Mouse (Mus musculus): ENCODE results near the gene Zfand3.

The Zfand3 gene

GRCm38 (mm10) chr17:30004203-30005102, at the start of gene Zfand3:
TSS of gene Zfand3 (plus strand) at chr17:30004733.
- DNase-seq (ENCODE audit: low spot score), result peak; percentile 92

- no peak for DNase-seq (ENCODE audit: low spot score)
Measured at GRCm38 (mm10) chr17:29955880-29956279, 48.7 kb upstream of the Zfand3 start.

DNA sequence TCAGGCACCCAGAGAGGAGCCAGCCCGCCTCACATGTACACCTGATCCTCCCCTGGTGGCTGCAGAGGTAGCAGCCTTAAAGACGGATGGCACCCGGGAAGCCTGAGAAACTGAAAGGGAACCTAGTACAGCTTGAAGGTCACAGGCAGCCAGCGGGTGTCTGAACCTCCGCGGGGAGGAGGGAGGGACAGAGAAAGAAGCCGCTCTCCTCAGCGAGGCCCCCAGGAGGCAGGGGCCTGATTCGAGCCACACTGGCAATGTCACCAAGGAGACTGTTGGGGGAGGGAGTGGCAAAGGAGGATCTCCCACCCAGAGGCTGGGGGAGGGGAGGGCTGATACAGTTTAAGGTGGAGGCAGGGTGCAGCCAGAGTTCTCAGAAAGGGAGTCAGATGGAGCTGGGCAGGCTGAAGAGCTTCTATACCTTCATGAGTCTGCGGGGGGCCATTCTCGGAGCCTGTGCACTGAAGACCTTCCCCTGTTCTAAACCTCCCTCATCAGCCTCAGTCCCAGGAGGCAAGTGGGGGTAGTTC, 40.7 kb upstream of the Zfand3 start:
- peak; percentile 38 for DNase-seq (ENCODE audit: low spot score)

- no peak for DNase-seq (ENCODE audit: low spot score)
Measured at GRCm38 (mm10) chr17:29965506-29965905, 39.0 kb upstream of the Zfand3 start.

DNA sequence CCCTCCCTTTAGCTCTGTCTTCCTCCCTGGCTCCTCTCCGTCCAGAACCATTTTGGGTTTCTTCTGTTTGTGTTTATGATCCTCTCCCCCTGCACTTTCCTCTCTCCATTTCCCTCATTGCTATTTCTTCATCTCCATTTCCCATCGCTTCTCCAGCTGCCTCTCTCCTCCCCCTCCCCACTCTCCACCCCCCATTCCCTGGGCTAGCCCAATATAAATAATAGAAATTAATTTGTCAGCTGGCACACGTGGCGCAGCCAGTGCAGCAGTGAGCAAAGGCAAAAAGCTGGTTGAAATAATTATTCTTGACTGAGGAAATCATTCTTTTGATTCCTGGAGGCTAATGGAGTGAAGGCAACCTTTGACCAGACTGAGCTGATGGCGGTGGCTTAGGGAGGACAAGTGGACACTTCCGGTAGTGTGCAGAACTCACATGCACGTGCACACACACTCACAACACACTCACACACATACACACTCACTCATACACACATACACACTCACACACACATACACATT, 34.4 kb upstream of the Zfand3 start, which contains the start of gene Mdga1:
TSS of gene Mdga1 (minus strand) at position 51 of the 519 bp plus-strand sequence.
- DNase-seq (ENCODE audit: low spot score), result no peak

DNA sequence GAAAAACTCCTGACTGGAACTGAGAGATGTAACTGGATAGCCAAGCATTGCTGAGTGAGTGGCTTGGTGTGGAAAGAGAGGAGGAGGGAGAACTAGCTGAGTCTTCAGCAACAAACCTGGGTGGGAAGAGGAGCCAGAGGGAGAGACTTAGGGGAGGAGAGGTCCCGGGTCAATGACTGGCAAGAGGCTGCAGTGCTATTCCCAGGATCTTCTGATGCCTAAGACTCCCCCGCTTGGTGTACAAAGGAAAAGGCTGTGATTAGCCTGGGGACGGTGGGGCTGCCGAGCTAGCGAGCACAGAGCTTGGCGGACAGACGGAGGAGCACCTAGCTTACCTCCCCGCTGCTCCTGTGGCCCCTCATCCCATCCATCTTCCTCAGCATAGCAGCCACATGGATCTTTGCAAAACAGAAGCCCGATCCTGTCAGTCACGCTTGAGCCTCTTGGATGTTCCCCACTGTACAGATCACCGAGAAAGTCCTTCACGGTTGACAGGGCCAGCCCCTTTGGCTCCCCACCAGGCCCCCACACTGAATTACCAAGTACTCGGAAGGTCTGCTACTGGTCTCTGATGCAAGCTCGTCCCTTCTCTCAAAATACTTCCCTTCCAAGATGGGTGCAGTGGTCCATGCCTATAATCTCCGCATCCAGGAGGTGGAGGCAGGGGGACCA, 32.6 kb upstream of the Zfand3 start:
- no peak for DNase-seq (ENCODE audit: low spot score)

- no peak for DNase-seq (ENCODE audit: low spot score)
Measured at GRCm38 (mm10) chr17:29973226-29973625, 31.3 kb upstream of the Zfand3 start.

DNA sequence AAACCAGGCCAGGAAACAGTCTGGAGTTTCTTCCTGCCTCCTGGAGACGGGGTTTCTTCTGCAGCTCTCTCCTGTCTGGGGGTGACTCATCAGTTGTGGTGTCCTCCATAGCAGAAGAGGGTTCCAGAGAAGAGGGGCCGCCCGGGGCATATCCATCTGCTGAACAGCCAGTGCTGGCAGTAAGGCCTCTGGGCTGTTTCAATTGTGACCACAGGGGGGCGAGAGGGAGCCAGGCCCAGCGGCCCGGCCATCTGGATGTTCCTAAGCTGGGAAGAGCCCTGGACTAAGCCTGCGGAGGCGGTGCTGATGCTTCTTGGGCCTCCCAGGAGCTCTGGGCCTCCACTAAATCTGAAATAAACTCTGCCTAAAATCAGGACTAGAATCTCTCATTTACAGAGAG, 28.8 kb upstream of the Zfand3 start:
- peak; percentile 68 for DNase-seq (ENCODE audit: low spot score)

- DNase-seq (ENCODE audit: low spot score), result no peak
Measured at GRCm38 (mm10) chr17:29979020-29979419, 25.5 kb upstream of the Zfand3 start.

DNA sequence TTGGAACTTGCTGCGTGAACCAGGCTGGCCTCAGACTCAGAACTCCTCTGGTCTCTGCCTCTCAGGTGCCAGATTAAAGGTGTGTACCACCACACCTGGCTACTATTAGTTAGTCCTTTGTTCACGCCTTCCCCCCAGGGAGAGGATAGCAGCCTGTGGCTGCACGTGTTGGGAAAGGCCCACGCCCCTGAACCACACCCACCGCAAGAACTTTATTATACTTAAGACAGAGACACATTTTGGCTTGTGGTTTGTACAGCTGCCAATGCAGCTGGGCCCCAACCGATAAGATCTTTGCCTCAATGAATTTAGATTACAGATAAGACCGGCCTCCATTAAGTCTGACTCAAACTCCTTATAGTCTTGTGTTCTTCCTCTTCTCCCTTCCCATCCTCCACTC, 24.7 kb upstream of the Zfand3 start:
- no peak for DNase-seq (ENCODE audit: low spot score)

DNA sequence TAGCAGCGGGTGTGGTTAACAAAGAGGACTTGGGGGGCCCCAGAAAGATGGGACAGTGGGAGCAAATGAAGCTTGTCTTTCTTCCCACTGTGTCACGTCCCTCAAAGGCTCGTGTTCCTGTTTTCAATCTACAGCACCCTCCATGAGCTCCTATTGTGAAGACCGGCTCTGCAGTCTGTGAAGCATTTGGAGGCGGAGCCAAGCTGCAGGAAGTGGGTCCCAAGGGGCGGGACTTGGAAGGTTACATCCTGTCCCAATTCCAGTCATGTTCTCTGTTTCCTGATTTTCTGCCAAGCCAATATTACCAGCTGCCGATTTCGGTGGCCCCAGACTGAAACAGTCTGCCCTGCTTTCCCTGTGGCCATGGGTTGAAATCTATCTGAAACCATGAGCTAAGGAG, 23.0 kb upstream of the Zfand3 start:
- no peak for DNase-seq (ENCODE audit: low spot score)

- DNase-seq (ENCODE audit: low spot score), result no peak
Measured at GRCm38 (mm10) chr17:29983190-29983589, 21.3 kb upstream of the Zfand3 start.

DNA sequence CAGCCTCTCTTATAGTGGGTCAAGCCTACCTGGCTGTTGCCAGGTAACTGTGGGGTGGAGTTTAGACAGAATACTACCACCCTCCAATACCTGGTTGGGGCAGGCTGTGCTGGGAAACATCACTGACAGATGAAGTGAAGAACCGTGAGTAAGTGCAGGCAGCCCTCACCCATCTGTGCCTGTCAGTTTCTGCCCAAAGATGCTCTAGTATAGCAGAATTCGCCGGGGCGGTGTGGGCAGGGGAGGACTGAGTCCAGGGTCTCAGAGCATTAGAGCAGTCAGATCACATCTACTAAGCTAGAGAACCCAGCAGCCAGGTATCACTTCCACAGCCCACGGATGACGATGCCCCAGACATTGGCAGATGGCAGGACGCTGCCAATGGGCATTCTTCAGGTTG, 19.6 kb upstream of the Zfand3 start:
- no peak for DNase-seq (ENCODE audit: low spot score)

DNA sequence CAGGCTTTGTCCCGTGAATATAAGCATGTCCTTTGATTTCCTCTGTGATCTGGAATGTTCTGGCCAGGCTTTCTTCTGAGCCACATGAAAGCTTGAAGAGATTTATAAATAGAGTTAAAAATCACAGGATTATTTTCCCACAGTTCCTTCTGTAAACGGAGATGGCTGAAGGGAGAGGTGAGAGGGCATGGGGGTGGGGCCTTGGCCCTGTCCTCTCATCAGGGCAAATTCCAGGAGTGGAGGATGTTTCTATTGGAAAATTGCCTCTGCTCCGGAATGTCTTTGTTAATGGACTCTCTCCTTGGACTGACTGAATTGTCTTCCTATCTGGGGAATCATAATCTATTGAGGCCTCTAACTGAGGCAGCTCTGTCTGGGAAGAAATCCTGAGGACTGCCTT, 19.0 kb upstream of the Zfand3 start:
- DNase-seq (ENCODE audit: low spot score), result no peak

GRCm38 (mm10) chr17:29988141-29988540, 16.4 kb upstream of the Zfand3 start:
- no peak for DNase-seq (ENCODE audit: low spot score)

DNA sequence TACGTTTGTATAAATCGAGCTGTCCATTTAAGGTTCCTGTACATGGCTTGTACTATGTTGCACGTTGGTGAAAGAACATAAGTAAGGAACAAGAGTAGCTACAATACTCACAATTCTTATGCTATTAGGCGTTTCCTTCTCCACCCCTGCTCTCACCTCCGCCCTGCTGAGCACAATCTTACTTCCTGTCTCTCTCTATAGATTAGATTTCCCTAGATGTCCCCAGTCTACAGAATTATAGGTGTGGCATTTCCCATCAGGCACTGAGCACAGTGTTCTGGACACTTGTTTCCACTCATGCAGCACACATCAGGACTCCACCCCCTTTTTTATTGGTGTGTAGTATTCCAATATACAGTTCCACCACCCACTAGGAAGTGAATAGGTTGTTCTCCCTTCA, 14.9 kb upstream of the Zfand3 start:
- no peak for DNase-seq (ENCODE audit: low spot score)

GRCm38 (mm10) chr17:29990136-29990535, 14.4 kb upstream of the Zfand3 start:
- DNase-seq (ENCODE audit: low spot score), result no peak

- DNase-seq (ENCODE audit: low spot score), result no peak
Measured at GRCm38 (mm10) chr17:29990845-29991244, 13.7 kb upstream of the Zfand3 start.

- DNase-seq (ENCODE audit: low spot score), result no peak
Measured at GRCm38 (mm10) chr17:29993488-29993887, 11.0 kb upstream of the Zfand3 start.

DNA sequence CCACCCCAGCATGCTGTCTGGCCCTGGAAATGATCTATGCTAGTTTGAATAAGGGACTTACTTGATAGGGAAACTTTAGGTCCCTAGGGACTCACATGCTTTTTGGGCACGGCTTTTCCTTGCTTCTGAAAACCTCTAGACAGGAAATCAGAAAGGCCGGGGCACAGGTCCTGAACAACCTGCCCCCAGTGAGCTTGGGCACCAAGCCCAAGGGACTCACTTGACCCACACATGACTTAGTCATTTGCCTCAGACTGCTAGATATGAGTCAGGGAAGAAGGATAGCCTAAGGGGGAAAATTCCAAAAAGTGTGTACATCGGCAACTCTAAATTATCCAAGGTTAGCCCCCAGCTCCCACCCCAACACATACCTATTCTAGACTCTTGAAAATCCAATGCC, 10.5 kb upstream of the Zfand3 start:
- no peak for DNase-seq (ENCODE audit: low spot score)

DNA sequence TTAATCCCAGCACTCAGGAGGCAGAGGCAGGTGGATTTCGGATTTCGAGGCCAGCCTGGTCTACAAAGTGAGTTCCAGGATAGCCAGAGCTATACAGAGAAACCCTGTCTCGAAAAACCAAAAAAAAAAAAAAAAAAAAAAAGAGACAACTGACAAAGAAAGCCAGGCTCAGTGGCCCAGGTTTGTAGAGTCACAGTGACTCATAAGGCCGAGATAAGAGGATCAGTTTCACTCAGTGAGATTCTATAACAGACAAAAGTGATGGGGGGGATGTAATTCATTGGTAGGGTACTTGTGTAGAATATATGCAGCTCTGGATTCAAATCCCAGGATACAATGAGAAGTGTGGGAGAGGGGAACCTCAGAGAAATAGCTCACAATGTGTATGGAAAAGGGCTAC, 10.1 kb upstream of the Zfand3 start:
- DNase-seq (ENCODE audit: low spot score), result no peak

GRCm38 (mm10) chr17:29995986-29996385, 8.5 kb upstream of the Zfand3 start:
- DNase-seq (ENCODE audit: low spot score), result no peak

GRCm38 (mm10) chr17:29997726-29998125, 6.8 kb upstream of the Zfand3 start:
- no peak for DNase-seq (ENCODE audit: low spot score)

Data from ovary, adult 18-20 months (tissue).